Mouse (Mus musculus): ENCODE results near the gene Lacc1. TPM values are rescaled to one million over a fixed set of nuclear protein-coding genes. Genes with fewer than 3 reads are reported as not detected.

Lacc1 gene
- polyA plus RNA-seq (2015; fragmentation: Illumina TruSeq; extraction: RNeasy Lipid Tissue Mini Kit (QIAGEN cat#74804); ENCODE audit: insufficient read depth, low read depth, low replicate concordance): 2.4 TPM

GRCm38 (mm10) chr14:77036226-77037046 lies at the start of gene Lacc1, which contains the start of gene Ccdc122:
Gene Lacc1, minus strand, starts transcription at chr14:77036904.
Gene Ccdc122, plus strand, starts transcription at chr14:77036772.

Other genes with a start within 250 kb of the Lacc1 start
- 1.1 TPM for gene Ccdc122, start 132 bp downstream of the Lacc1 start, polyA plus RNA-seq (2015; fragmentation: Illumina TruSeq; extraction: RNeasy Lipid Tissue Mini Kit (QIAGEN cat#74804); ENCODE audit: insufficient read depth, low read depth, low replicate concordance)
- gene Enox1, start 119.9 kb upstream of the Lacc1 start, polyA plus RNA-seq (2015; fragmentation: Illumina TruSeq; extraction: RNeasy Lipid Tissue Mini Kit (QIAGEN cat#74804); ENCODE audit: insufficient read depth, low read depth, low replicate concordance): 0.68 TPM